Mouse (Mus musculus): ENCODE measurements at regions not wholly inside any gene's neighbourhood (a gene's known extent, or its start where the extent isn't known, plus 50 kb on each side); places are given as distances from the start of the nearest gene placed in this dataset.

DNA sequence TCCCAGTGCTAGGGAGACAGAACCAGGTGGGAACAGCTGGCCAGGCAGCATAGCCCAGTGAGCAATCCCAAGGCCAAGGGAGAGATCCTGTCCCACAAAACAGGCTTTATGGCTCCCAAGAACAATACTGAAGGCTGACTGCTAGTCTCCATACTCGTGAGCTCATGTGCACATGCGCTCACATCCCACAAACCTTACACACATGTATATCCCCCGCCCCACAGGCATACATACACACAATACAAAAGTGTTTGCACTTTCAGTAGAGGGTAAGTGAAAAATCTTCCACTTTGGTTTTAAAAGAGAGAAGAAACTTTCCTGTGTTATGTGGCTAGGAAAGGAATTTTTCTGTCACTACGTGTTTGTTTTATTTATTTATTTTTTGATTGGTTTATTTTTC is 58.0 kb upstream of the Mettl25 start:
- H3K36me3 ChIP-seq (ENCODE audit: control insufficient read depth, insufficient read depth, low read length): no peaks in the 10 kb centered on the region
- no peaks in the 10 kb centered on the region for H3K4me1 ChIP-seq (ENCODE audit: control insufficient read depth, insufficient read depth, low read length)
- DNase-seq (ENCODE audit: low spot score, missing footprints) (no peak), ATAC-seq (ENCODE audit: low FRiP score) (no peak)
- H3K27me3 ChIP-seq (ENCODE audit: control insufficient read depth, insufficient read depth, low read length): no peaks in the 10 kb centered on the region
- H3K9me3 ChIP-seq (ENCODE audit: control insufficient read depth, low read length): no peaks in the 10 kb centered on the region
- 88% methylated on average over 4 of the region's 4 CpGs for WGBS
- H3K27ac ChIP-seq (ENCODE audit: low read depth, low read length): no peak overlapping the region
- no peak overlapping the region for H3K4me2 ChIP-seq
- H3K4me3 ChIP-seq (ENCODE audit: low read depth, low read length): no peak overlapping the region
- H3K9ac ChIP-seq (ENCODE audit: low read length): no peak overlapping the region
